Mouse (Mus musculus): ENCODE data around the gene Sec61a2.

Sec61a2 gene

DNA sequence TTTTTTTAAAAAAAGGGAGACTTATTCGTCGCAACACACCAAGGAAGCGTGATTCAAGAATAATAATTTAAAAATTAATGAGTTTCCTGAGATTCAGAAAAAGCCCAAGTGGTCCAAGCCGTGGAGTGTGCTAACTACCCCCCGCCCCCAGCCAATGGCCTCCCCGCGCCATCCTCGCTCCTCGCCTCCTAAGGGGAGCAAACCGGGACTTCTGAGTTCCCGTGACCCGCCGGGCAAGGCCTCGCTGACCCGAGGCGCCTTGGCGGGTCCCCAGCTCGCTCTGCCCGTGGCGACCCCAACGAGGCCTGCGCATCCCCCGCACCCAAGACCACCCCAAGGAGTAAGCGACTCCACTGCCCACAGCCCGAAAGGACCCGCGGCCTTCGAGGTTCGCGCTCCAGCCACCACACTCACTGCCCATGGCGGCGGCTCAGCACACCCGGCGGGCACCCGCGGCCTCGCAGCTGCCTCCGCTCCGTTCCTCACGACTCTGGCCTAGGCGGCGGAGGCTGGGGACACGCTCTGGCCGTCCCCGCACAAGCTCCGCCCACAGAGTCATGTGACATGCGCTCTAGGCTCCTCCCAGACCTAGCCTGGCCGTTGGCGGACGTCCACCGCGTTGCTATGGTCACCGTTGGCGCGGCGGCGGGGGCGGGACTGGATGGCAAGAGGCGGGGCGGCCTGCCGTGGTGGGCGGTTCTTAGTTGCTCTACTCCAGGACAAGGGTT, at the start of gene Sec61a2:
Gene Sec61a2 (minus strand): TSS at position 590 of the 728 bp plus-strand sequence.
- peak; percentile 98 for DNase-seq (ENCODE audit: low read depth, low spot score)

DNA sequence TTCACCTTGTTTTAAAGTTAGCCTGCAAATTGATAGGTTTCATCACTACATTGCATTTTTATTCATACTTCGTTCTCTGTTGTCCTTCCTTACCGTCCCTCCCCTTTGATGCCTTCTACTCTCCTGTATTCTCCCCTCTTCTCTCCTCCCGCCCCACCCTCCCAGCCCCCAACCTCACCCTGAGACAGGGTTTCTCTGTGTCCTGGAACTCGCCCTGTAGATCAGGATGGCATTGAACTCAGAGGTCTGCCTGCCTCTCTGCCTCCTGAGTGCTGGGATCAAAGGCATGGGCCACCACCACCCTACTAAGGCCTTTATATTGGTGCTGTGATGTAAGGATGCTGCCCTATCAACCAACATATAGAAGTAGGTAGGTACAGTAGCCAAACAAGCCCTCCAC, 47.8 kb upstream of the Sec61a2 start:
- no peak for DNase-seq (ENCODE audit: low read depth, low spot score)

DNA sequence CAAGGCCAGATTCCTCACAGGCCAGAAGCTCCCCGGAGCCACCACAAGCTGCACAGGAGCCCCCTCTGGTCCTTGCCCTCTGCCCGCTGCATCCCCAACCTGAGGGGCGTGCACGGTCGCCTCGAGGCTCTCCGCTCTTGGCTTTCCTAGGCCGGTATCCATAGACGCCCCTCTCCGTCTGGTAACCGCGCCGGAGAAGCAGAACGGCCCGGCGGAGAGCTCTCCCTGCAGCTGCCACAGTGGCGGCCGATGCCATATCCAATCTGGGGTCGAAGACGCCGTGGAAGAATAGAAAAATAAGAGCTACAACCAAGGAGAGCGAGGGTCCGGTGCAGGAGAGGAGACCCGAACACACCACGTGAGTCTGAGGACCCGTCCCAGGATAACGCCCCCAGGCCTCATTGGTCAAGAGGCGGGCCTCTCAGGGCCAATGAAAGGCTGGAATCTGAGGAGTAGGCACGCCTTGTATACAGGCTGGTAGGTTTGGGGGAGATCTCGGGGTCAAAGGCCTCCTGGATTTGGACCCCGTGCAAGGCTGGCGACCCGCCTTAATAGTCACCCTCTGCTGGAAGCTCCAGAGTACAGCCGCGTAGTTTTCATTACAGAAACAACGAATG, 47.3 kb upstream of the Sec61a2 start, which contains the start of gene Dhtkd1:
Gene Dhtkd1 (minus strand): TSS at position 377 of the 617 bp plus-strand sequence.
- no peak for DNase-seq (ENCODE audit: low read depth, low spot score)

DNA sequence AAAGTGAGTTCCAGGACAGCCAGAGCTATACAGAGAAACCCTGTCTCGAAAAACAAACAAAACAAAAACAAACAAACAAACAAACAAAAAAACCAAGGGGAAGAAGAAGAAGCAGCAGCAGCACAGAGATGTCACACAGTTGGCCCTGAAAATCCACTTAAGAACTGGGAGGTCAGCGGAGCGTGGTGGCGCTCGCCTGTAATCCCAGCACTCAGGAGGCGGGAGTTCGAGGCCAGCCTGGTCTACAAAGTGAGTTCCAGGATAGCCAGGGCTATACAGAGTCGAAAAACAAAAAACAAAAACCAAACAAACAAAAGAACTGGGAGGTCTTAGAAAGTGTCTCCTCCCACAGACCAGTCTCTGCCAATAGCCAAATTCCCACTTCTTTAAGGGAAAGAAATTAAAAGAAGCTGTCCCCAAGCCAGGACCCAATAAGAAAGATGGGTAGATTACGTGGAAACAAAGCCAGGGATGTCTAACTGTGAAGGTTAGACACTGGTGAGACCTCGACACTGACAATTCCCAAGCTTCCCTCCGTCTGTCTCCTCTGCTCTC, 46.7 kb upstream of the Sec61a2 start:
- no peak for DNase-seq (ENCODE audit: low read depth, low spot score)

DNA sequence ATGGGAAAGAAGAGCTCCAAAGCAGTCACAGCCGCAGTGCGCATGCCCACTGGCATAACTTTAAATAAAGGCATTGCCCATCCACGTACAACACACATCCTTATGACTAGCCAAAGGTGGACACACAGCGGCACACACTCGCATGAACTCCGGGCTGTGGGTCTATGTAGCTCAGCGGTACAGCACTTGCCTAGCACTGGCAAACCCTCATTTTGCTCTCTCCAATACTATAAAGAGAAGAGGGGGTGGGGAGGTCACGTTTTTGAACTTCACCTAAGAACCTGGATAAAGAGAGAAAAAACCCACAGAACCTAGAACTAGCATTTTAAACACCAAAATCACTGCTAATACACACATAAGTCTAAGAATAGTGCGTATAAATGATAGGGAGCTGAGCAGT, 45.7 kb upstream of the Sec61a2 start:
- no peak for DNase-seq (ENCODE audit: low read depth, low spot score)

DNA sequence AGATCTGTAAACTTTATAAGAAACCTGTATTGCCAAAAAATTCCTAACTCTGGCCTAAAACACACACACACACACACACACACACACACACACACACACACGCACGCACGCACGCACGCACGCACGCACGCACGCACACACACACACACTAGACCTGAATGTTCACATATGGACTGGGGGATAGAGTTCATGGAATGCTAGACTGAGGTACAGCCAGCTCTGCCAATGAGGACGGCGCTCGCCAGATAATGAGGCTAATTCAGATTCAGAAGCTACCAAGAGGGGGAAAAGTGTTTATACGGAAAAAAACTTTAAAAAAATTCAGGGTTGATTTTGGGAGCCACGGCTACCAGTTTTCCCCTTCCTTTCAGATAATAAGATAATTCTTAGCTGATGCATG, 44.7 kb upstream of the Sec61a2 start:
- DNase-seq (ENCODE audit: low read depth, low spot score): no peak

DNA sequence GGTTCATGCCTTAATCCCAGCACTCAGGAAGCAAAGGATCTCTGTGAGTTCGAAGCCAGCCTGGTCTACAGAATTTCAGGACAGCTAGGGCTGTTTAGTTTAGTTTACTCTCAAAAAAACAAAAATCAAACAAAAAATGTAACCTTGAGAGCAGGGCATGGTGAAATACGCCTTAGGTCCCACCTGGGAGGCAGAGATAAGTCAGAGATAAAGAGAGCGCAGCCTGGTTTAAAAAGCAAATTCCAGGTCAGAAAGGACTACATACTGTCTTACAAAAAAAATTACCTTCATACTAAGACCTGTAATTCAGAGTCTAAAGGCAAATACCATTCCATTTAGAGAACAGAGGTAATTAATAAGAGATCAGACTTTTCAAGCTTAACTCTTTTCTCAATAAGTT, 44.1 kb upstream of the Sec61a2 start:
- DNase-seq (ENCODE audit: low read depth, low spot score): no peak

DNA sequence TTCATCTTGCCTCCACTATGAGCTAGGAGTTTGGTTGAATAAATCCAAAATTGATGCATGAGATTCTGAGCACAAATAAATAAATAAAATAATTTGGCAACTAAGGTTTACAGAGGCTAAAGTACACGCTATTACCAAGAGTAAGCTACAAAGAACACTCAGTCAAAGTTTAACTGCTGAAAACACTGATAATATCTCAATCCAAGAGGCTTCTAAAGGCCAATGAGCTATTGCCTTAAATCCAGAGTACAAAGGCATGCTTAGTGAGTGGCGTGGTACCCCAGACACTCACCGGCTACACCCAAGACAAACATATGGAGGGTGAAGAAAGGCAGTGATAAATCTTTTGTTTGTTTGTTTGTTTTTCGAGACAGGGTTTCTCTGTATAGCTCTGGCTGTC, 41.3 kb upstream of the Sec61a2 start:
- no peak for DNase-seq (ENCODE audit: low read depth, low spot score)

DNA sequence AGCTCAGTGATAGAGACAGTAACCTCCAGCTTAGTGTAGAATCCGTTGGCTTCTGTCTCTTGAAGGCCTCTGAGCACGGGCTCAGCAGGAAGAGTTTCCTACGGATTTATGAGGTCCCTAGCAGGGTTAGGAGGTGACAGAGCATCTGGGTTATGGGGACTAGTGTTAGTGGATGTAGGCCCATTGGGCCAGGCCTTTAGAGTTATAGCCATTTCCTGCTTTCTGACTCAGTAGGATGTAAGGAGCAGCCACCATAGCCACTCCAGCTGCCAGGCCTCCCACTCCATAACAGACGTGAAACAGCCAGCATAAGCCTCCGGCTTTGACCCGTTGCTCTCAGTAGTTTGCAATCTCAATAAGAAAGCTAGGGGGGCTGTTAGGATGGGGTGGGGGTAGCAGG, 40.8 kb upstream of the Sec61a2 start:
- no peak for DNase-seq (ENCODE audit: low read depth, low spot score)

DNA sequence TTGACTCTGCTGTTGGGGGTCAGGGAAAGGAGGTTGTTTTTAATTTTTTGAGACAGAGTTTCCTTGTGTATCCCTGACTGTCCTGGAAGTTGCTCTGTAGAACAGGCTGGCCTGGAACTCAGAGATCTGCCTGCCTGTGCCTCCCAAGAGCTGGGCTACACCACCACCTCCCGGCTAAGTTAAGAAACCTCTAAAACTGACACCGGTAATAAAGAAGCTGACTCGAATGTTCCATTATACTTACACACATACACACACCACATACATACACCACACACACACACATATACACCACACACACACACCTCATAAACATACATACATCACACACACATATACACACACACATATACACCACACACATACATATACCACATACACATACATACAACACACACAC, 39.7 kb upstream of the Sec61a2 start:
- no peak for DNase-seq (ENCODE audit: low read depth, low spot score)

DNA sequence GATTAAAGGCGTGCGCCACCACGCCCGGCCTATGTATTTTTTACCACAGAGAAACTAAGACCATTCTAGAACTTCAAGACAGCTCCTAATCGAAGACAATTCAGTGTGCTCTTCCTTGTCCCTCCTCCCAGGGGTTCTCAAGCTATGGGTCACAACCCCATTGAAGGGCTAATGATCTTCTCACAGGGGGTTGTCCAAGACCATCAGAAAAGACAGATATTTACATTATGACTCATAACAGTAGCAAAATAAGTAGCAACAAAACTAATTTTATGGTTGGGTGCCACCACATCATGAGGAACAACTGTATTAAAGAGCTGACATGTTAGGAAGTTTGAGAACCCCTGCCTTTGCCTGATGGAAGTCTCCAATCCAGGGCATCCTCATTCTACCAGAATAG, 36.7 kb upstream of the Sec61a2 start:
- no peak for DNase-seq (ENCODE audit: low read depth, low spot score)

DNA sequence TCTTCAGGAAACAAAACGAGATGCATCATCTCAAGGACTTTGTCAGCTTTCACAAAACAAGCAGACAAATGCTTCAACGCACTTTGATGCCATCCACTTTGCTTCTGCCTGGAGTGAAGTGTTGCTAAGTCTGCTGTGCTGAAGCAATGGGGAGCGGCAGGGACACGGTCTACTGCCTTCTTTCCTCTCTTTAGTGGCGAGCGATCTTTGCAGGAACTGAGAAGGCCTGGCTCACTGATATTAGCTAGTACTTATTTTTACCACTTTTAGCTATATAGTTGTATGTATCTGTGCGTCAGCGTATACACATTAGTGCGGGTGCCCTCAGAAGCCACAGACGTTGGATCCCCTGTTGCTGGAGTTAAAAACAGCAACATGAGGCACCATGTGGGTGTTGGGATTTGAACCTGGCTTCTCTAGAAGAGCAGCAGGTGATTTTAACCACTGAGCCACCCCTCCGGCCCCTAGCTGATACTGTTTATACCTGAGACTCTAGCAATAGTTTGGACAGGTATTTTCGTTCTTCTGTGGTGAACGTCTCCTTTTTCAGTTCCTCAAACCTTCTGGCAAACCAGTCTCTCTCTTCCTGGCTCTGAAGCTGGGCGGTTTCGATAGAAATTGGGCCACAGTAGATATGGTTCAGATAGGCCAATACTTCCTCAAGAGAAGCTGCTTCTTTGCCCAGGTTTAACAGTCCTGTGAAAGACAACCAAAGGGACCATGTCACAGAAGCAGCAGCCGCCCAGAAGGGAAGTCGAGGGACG, 35.2 kb upstream of the Sec61a2 start:
- DNase-seq (ENCODE audit: low read depth, low spot score): peak; percentile 69

DNA sequence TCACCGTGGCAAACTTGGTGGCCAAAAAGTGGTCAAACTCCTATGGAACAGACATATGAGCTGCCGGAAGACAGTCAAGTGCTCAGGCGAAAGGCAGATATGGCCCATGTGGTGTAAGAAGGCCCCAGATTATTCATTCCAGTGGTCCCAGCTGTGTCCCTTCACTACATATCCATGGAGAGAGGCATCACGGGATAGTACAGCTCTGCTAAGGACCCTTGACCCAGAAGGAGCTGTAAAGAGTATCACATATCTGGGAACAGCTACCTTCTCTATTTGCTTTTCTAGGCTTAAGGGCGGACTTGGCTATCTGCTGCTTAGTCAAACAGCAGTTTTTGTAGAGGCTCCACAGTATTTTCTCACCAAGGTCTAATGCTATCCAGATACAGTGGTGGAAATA, 34.6 kb upstream of the Sec61a2 start:
- DNase-seq (ENCODE audit: low read depth, low spot score): no peak

DNA sequence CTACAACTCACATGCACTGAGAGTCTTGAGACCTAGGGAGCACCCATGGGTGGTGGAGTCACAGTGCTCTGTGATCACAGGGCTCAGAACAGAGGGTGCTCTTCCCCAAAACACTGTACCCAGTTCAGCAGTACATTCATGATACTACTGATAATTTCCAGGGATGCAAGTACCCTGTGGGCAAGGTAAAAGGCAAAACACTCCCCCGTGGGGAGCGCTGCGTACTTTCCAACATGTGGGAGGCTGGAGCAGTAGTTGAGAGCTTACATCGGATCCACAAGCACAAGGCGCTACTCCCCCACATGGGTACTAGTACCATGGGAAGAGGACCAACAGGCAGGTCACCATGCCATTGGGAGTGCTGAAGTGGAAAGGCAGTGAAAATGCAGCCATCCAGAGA, 32.2 kb upstream of the Sec61a2 start:
- DNase-seq (ENCODE audit: low read depth, low spot score): no peak

DNA sequence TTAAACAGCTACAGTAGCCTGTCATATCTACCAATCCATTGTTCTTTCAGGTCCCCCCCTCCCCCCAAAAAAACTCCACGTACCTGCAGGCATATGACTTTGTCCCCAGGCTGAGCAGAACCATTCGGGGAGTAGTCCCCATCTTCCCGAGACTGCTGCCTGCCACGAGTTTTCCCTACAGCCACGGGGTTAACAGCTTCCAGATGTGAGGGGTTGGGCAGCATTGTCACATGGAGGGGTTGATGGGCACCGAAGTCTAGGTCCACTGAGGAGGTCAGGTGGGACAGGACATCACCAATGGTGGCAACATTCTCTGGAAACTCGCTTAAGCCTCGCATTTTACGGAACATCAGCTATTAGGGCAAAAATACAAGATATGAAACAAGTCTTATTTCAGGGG, 28.6 kb upstream of the Sec61a2 start:
- DNase-seq (ENCODE audit: low read depth, low spot score): no peak

DNA sequence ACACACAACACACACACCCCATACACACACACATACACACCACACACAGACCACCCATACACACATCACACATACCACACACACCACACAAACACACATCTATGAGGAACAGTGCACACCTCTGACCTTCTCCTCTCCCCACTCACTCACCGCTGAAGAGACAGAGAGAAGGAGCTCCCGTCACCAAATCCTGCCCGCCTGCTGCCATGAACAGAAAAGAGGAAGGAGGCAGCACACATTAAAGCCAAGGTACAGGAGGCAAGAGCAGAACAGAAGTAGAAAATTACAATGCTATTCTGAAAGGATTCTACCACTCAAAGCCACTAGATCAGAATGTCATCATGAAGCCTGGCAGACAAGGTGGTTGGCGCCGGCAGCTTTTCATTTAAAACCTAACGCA, 27.6 kb upstream of the Sec61a2 start:
- peak; percentile 16 for DNase-seq (ENCODE audit: low read depth, low spot score)

DNA sequence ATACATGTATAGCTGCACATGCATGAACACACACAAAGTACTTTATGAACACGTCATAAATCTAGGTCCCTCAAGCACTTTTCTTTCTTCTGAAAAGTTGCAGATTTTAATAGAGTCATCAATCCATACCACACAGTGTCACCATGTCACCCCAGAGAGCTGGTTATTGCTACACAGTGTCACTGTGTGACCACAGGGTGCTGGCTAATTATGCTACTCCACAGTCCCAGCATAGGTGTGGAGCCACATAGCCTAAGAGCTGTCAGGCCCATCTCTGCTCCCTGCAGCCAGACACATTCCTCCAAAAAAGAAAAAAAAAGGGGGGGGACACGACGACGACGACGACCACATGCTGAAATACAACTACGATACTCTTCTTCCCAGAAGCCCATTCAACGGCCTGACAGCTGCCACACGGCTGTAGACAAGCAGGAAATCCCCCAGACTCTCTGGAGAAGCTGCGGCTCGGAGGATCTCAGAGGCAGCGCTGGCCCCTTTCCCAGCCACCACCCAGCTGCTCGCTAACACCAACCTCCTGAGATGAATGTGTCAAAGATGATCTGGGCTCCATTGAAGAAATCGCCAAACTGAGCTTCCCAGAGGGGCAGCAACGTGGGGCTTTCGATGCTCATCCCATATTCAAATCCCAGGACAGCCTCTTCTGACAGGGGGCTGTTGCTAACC, 16.2 kb upstream of the Sec61a2 start:
- no peak for DNase-seq (ENCODE audit: low read depth, low spot score)

DNA sequence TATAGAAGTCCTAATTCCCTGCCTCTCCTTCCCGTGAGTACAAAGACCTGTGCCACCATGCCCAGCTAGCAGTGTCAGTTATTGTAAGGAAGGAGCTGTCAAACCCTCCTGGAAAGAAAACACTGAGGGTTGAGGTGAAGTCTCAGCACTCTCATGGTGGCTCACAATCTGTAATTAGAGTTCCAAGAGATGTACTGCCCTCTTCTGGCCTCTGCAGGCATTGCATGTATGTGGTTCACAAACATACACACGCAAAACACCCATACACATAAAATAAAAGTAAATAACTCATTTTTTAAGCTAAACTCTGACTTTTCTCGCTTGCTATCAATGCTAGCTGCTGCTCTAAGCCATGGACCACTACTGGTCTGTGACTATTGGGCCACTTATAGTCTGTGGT, 11.4 kb upstream of the Sec61a2 start:
- peak; percentile 70 for DNase-seq (ENCODE audit: low read depth, low spot score)

DNA sequence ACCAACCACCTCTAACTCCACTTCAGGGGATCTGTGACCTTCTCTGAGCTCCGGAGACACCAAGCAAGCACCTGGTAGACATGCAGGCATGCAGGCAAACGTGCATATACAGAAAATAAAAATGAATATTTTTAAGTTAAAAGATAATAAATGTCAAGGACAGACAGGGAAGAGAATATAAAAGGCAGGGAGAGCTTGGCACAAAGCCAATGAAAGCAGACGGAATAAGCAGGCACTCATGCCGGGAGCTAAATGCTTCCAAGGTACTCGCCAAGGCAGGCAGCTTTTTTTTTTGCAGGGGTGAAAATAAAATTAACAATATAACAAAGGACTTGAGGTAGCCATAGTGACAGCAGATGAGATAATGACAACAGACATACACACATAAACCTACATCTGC, 10.9 kb upstream of the Sec61a2 start:
- no peak for DNase-seq (ENCODE audit: low read depth, low spot score)

DNA sequence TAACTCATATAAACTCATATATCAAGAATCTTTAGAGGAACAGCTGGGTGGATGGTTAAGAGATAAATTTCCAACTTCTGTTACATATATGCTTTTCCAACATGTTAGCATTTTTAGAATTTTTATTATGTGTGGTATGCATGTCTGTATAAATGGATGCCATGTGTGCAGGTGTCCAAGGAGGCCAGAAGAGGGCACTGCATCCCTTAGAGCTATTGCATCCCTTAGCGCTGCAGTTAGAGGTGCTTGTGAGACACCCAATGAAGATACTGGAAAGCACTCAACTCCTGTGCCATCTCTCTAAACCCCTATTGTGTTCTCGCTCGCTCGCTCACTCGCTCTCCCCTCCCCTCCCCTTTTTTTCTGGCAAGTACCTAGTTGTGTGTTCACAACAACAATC, 4.9 kb upstream of the Sec61a2 start:
- DNase-seq (ENCODE audit: low read depth, low spot score): peak; percentile 68

DNA sequence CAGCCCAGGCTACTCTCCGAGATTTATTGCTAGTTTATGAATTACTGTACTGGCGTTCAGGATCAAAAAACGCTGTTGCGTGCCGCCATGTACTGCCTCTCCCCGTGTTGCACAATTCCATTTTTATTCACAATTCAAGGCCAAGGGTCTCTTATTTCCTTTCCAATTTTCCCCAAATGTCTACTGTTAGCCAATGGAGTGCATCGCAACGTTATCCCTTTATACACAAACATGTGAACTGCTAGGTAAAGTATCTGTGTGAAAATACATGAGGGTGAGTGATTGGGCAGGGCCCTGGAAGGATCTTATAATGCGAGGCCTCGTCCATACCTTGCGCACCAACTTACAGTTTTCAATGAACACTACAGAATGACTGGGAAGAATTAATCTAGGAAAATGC, 936 bp downstream of the Sec61a2 start:
- peak; percentile 37 for DNase-seq (ENCODE audit: low read depth, low spot score)

DNA sequence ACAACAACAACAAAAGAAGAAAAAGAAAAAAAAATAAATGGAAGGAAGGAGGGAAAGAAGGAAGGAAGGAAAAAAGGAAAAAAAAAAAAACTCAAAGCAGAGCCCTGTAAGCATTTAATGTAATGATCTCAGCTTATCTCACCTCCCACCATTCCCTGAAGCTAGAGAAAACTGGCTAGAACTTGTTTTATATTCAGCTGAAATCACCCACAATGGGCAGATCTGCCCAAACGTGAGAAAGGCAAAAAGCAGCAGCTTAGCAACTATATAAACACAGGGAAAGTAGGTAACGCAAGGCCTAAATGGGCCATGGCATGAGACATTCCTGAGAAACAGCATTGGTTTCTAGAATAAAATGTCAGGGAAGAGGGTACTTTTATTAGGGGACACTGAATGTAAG, 5.8 kb downstream of the Sec61a2 start:
- DNase-seq (ENCODE audit: low read depth, low spot score): no peak
